Mouse (Mus musculus): ENCODE data around the gene Bloc1s5.
"Not testable (repeated sequence)": the region's sequence is repeated elsewhere in the genome, so short reads cannot be mapped to it uniquely, and the experiment has no call there.

DNA sequence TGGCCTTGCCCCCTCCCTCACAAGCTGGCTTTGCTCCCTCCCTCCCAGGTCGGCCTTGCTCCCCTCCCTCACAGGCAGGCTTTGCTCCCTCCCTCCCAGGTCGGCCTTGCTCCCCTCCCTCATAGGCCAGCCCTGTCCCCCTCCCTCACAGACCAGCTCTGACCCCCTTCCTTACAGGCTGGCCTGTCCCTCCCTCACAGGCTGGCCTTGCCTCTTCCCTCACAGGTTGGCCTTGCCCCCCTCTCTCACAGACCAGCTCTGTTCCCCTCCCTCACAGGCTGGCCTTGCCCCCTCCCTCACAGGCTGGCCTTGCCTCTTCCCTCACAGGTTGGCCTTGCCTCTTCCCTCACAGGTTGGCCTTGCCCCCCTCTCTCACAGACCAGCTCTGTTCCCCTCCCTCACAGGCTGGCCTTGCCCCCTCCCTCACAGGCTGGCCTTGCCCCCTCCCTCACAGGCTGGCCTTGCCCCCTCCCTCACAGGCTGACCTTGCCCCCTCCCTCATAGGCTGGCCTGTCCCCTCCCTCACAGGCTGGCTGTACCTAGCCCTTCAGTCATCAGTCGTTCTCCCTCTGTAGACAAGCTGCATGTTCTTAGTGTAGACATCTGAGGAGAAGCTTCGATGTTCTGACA is 16.8 kb downstream of the Bloc1s5 start:
- TF ChIP-seq CTCF (IDR thresholded peaks at IDR 0.05; ENCODE audit: low read depth); EP300 (optimal IDR thresholded peaks at IDR 0.05): not testable (repeated sequence)

Data from stomach, postnatal 0 days (tissue).